Mouse (Mus musculus): ENCODE results near the gene Rprd1b. TPM values are rescaled to one million over a fixed set of nuclear protein-coding genes. Genes with fewer than 3 reads are reported as not detected.

Gene Rprd1b
- polyA plus RNA-seq, 1 experiment = 13.2 TPM

GRCm38 (mm10) chr2:158174958-158175357 lies 146.7 kb downstream of the Rprd1b start:
- Histone ChIP-seq H3K27ac (ENCODE audit: insufficient read depth, low read depth, low read length) (peak overlapping the region; percentile 48), H3K4me3 (ENCODE audit: low read depth, low read length) (no peak overlapping the region), H3K36me3 (ENCODE audit: control insufficient read depth, insufficient read depth, low read length) (no peaks in the 10 kb centered on the region), H3K4me1 (ENCODE audit: control insufficient read depth, insufficient read depth, insufficient read length, low read length) (peaks cover 33% of the 10 kb centered on the region), H3K27me3 (ENCODE audit: control insufficient read depth, insufficient read depth, low read length) (no peaks in the 10 kb centered on the region)
- TF ChIP-seq POLR2A (IDR thresholded peaks at IDR 0.05; ENCODE audit: low read depth, low read length) (no peak), CTCF (IDR thresholded peaks at IDR 0.05; ENCODE audit: extremely low read depth, insufficient read length, insufficient replicate concordance, low read depth, low read length) (no peak)
- WGBS = 86% methylated on average over 15 of the region's 15 CpGs

GRCm38 (mm10) chr2:158175433-158175832 lies 147.1 kb downstream of the Rprd1b start:
- WGBS = 56% methylated on average over 3 of the region's 3 CpGs
- H3K36me3 ChIP-seq (ENCODE audit: control insufficient read depth, insufficient read depth, low read length) = no peaks in the 10 kb centered on the region
- no peaks in the 10 kb centered on the region for H3K27me3 ChIP-seq (ENCODE audit: control insufficient read depth, insufficient read depth, low read length)
- no peak for TF ChIP-seq POLR2A (IDR thresholded peaks at IDR 0.05; ENCODE audit: low read depth, low read length)
- no peak for TF ChIP-seq CTCF (IDR thresholded peaks at IDR 0.05; ENCODE audit: extremely low read depth, insufficient read length, insufficient replicate concordance, low read depth, low read length)
- H3K4me3 ChIP-seq (ENCODE audit: low read depth, low read length) = no peak overlapping the region
- peaks cover 33% of the 10 kb centered on the region for H3K4me1 ChIP-seq (ENCODE audit: control insufficient read depth, insufficient read depth, insufficient read length, low read length)
- H3K27ac ChIP-seq (ENCODE audit: insufficient read depth, low read depth, low read length) = 0 out of 2 replicates have a peak overlapping the region, but pooled peaks have one; percentile 48

DNA sequence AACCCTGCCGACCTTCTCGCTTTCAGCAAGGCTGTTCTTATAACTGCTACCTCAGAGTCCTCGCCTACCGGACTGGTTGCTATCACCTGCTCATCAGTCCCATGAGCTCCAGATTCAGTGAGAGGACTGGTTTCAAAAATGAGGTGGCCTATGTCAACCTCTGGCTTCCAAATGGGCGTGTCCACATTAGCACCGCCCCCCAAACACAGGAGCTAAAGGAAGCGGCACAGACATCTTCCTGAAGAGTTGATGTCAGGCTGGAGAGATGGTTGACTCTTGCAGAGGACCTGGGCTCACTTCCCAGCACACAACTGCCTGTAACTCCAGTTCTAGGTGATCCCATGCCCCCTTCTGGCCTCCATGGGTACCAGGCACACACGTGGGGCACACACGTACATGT lies 148.5 kb downstream of the Rprd1b start:
- no peaks in the 10 kb centered on the region for H3K36me3 ChIP-seq (ENCODE audit: control insufficient read depth, insufficient read depth, low read length)
- H3K27me3 ChIP-seq (ENCODE audit: control insufficient read depth, insufficient read depth, low read length) = no peaks in the 10 kb centered on the region
- H3K4me3 ChIP-seq (ENCODE audit: low read depth, low read length) = no peak overlapping the region
- H3K4me1 ChIP-seq (ENCODE audit: control insufficient read depth, insufficient read depth, insufficient read length, low read length) = peaks cover 41% of the 10 kb centered on the region
- no peak overlapping the region for H3K27ac ChIP-seq (ENCODE audit: insufficient read depth, low read depth, low read length)
- 90% methylated on average over 9 of the region's 9 CpGs for WGBS
- TF ChIP-seq POLR2A (IDR thresholded peaks at IDR 0.05; ENCODE audit: low read depth, low read length) (no peak), CTCF (IDR thresholded peaks at IDR 0.05; ENCODE audit: extremely low read depth, insufficient read length, insufficient replicate concordance, low read depth, low read length) (no peak)

DNA sequence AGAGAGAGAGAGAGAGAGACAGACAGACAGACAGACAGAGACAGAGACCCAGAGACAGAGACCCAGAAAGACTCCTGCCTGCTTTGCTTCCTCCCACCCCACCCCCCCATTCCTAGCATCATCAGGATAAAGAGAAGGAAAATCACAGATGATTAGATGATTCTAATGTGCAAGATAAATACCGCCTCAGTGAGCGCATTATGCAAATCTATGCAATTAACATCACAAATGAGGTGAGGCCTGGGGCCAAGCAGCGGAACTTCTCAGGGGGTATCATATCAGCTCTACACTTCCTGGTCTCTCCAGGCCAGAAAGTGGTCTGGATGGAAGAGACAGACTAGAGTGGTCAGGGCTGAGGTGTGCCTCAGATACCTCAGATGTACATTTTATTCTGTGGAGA lies 149.3 kb downstream of the Rprd1b start:
- no peak overlapping the region for H3K4me3 ChIP-seq (ENCODE audit: low read depth, low read length)
- TF ChIP-seq CTCF (IDR thresholded peaks at IDR 0.05; ENCODE audit: extremely low read depth, insufficient read length, insufficient replicate concordance, low read depth, low read length) (no peak), POLR2A (IDR thresholded peaks at IDR 0.05; ENCODE audit: low read depth, low read length) (no peak)
- no peaks in the 10 kb centered on the region for H3K27me3 ChIP-seq (ENCODE audit: control insufficient read depth, insufficient read depth, low read length)
- 49% methylated on average over 3 of the region's 3 CpGs for WGBS
- no peaks in the 10 kb centered on the region for H3K36me3 ChIP-seq (ENCODE audit: control insufficient read depth, insufficient read depth, low read length)
- peak overlapping the region; percentile 99 for H3K27ac ChIP-seq (ENCODE audit: insufficient read depth, low read depth, low read length)
- H3K4me1 ChIP-seq (ENCODE audit: control insufficient read depth, insufficient read depth, insufficient read length, low read length) = peaks cover 45% of the 10 kb centered on the region

GRCm38 (mm10) chr2:158178139-158178538 lies 149.8 kb downstream of the Rprd1b start:
- peaks cover 45% of the 10 kb centered on the region for H3K4me1 ChIP-seq (ENCODE audit: control insufficient read depth, insufficient read depth, insufficient read length, low read length)
- H3K27ac ChIP-seq (ENCODE audit: insufficient read depth, low read depth, low read length) = peak overlapping the region; percentile 99
- H3K27me3 ChIP-seq (ENCODE audit: control insufficient read depth, insufficient read depth, low read length) = no peaks in the 10 kb centered on the region
- TF ChIP-seq POLR2A (IDR thresholded peaks at IDR 0.05; ENCODE audit: low read depth, low read length) = no peak
- no peak for TF ChIP-seq CTCF (IDR thresholded peaks at IDR 0.05; ENCODE audit: extremely low read depth, insufficient read length, insufficient replicate concordance, low read depth, low read length)
- no peak overlapping the region for H3K4me3 ChIP-seq (ENCODE audit: low read depth, low read length)
- 25% methylated on average over 4 of the region's 4 CpGs for WGBS
- no peaks in the 10 kb centered on the region for H3K36me3 ChIP-seq (ENCODE audit: control insufficient read depth, insufficient read depth, low read length)

DNA sequence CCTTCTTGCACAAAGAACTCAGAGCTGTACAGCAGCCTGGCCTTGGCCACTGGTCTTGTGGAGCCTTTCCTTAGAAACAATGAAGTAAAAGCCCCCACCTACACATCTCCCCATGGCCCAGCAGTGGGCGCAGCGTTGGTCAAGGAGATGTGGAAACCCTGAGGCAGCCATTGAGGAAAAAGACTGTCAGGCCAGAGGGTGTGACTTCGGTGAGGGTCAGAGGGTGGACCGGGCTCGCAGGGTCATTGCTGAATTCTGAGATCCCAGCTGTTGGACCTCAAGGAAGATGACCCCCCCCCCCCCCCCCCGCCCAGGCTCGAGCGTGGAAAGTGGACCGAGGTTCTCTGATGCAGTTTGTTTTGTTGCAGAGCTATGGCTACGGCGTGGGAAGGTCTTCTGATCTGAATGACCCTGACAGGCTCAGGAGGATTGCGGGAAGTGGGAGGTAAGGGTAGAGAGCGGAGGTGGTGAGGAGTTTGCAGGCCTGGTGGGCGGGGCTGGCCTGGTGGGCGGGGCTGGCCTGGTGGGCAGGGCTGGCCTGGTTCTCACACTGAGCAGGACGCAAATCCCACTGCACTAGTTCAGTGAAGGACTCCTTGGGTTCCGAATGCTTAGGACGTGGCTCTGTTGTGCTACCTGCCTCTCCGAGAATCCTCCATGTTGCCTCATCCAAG lies 150.5 kb downstream of the Rprd1b start:
- peaks cover 45% of the 10 kb centered on the region for H3K4me1 ChIP-seq (ENCODE audit: control insufficient read depth, insufficient read depth, insufficient read length, low read length)
- no peaks in the 10 kb centered on the region for H3K27me3 ChIP-seq (ENCODE audit: control insufficient read depth, insufficient read depth, low read length)
- TF ChIP-seq POLR2A (IDR thresholded peaks at IDR 0.05; ENCODE audit: low read depth, low read length) = peak; percentile 31; the same call in 1 of the 2 replicates
- TF ChIP-seq CTCF (IDR thresholded peaks at IDR 0.05; ENCODE audit: extremely low read depth, insufficient read length, insufficient replicate concordance, low read depth, low read length) = no peak
- no peaks in the 10 kb centered on the region for H3K36me3 ChIP-seq (ENCODE audit: control insufficient read depth, insufficient read depth, low read length)
- H3K4me3 ChIP-seq (ENCODE audit: low read depth, low read length) = peak overlapping the region; percentile 47
- 4% methylated on average over 18 of the region's 19 CpGs for WGBS
- H3K27ac ChIP-seq (ENCODE audit: insufficient read depth, low read depth, low read length) = peak overlapping the region; percentile 99

GRCm38 (mm10) chr2:158179370-158180111 lies 151.2 kb downstream of the Rprd1b start:
- Histone ChIP-seq H3K4me1 (ENCODE audit: control insufficient read depth, insufficient read depth, insufficient read length, low read length) (peaks cover 38% of the 10 kb centered on the region), H3K4me3 (ENCODE audit: low read depth, low read length) (peak overlapping the region; percentile 47), H3K27ac (ENCODE audit: insufficient read depth, low read depth, low read length) (peak overlapping the region; percentile 62), H3K27me3 (ENCODE audit: control insufficient read depth, insufficient read depth, low read length) (no peaks in the 10 kb centered on the region), H3K36me3 (ENCODE audit: control insufficient read depth, insufficient read depth, low read length) (no peaks in the 10 kb centered on the region)
- 14% methylated on average over 18 of the region's 18 CpGs for WGBS
- TF ChIP-seq POLR2A (IDR thresholded peaks at IDR 0.05; ENCODE audit: low read depth, low read length) (no peak), CTCF (IDR thresholded peaks at IDR 0.05; ENCODE audit: extremely low read depth, insufficient read length, insufficient replicate concordance, low read depth, low read length) (no peak)

Data from small intestine, adult 2 months (tissue).